Mouse (Mus musculus) megakaryocyte, embryonic 14.5 days (primary cell): ENCODE data around the gene Herc6.

ENCODE experiments used
- FLI1 ChIP-seq: IDR thresholded peaks from 2 replicates; pipeline ENCODE4 v1.6.1; 2012; ENCODE audit warnings: low read length, inconsistent platforms, mixed read lengths
- GATA1 ChIP-seq: IDR thresholded peaks from 3 replicates; pipeline ENCODE4 v1.6.1; 2012; ENCODE audit warnings: mixed read lengths, low read length, inconsistent platforms, borderline replicate concordance

- TF ChIP-seq GATA1 (no peak), FLI1 (no peak)
Measured at GRCm38 (mm10) chr6:57571587-57571986, 9.2 kb upstream of the Herc6 start.
